Mouse (Mus musculus): Measurements from ENCODE around the gene Fhl3. TPM values are rescaled to one million over a fixed set of nuclear protein-coding genes. Genes with fewer than 3 reads are reported as not detected.

Gene Fhl3
- total RNA-seq, 2 experiments from 2014 or later, result 1.5 to 1.8 TPM

- intact Hi-C loops (cut with DNase I), result no loop called here
Measured at GRCm38 (mm10) chr4:124746577-124746976, 46.1 kb downstream of the Fhl3 start.

GRCm38 (mm10) chr4:124747851-124748250 is 47.4 kb downstream of the Fhl3 start:
- no peak for DNase-seq (ENCODE audit: low spot score in 2 of 2)
- intact Hi-C loops (cut with DNase I), result no loop called here

More at GRCm38 (mm10) chr4:124746577-124746976, 46.1 kb downstream of the Fhl3 start:
- no peak for DNase-seq (ENCODE audit: low spot score in 2 of 2)

GRCm38 (mm10) chr4:124751300-124752250 is 51.1 kb downstream of the Fhl3 start:
- peak; percentile 97 to 99 for DNase-seq (ENCODE audit: low spot score in 2 of 2)
- intact Hi-C loops (cut with DNase I), result no loop called here

- intact Hi-C loops (cut with DNase I), result no loop called here
- no peak for DNase-seq (ENCODE audit: low spot score in 2 of 2)
Measured at GRCm38 (mm10) chr4:124752281-124753199, 52.0 kb downstream of the Fhl3 start.

DNA sequence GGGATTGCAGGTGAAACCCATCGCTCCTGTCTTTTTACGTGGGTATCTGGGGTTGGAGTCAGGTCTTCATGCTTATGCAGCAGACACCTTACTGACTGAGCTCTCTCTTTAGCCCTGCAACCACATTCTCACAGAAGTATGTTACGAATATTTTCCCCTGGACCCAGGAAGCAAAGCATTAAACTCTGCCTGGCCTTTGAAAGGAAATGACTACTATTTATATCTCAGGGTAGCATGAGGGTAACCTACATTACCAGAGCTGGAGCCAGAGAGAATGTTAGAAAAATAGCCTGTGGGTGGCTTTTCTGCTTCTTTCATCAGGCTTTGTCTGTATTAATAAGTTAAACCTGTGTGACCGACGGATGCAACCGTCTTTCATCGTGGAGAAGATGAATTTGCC is 55.0 kb downstream of the Fhl3 start:
- intact Hi-C loops (cut with DNase I), result no loop called here
- DNase-seq (ENCODE audit: low spot score in 2 of 2), result no peak

Small RNAs within 50 kb of the gene (microRNA-seq; reads per million reads assigned to microRNA genes)
- gene Gm24721, result 0 reads per million in 2 experiments
- gene Mir697, result 0 reads per million in 2 experiments
- 1.0 to 2.2 reads per million in 2 experiments for gene Mir698

Other genes with a start within 250 kb of the Fhl3 start
- gene 3100002H09Rik, start 89.9 kb upstream of the Fhl3 start, total RNA-seq (2021), result 1 to 10 TPM in 1 of 2 experiments, under 1 TPM in 1; 0.44 to 1.1 TPM
- 10 to 100 TPM; 18.2 to 18.3 TPM for gene Pou3f1, start 43.9 kb upstream of the Fhl3 start, total RNA-seq (2021)
- gene Utp11, start 7.1 kb upstream of the Fhl3 start, total RNA-seq (2021), result 10 to 100 TPM; 13.8 to 17.9 TPM
- gene Sf3a3, start 14.1 kb downstream of the Fhl3 start, total RNA-seq (2021), result 10 to 100 TPM; 31.6 to 33.7 TPM
- gene Inpp5b, start 41.1 kb downstream of the Fhl3 start, total RNA-seq (2021), result 10 to 100 TPM; 35.3 to 36.4 TPM
- 10 to 100 TPM; 25.2 to 29.7 TPM for gene Mtf1, start 101.4 kb downstream of the Fhl3 start, total RNA-seq (2021)
- gene Yrdc, start 150.0 kb downstream of the Fhl3 start, total RNA-seq (2021), result 10 to 100 TPM; 30.6 to 34.9 TPM
- 10 to 100 TPM; 73.5 to 74.0 TPM for gene 1110065P20Rik, start 150.5 kb downstream of the Fhl3 start, total RNA-seq (2021)
- 10 to 100 TPM; 49.2 to 51.7 TPM for gene Maneal, start 161.5 kb downstream of the Fhl3 start, total RNA-seq (2021)
- gene Epha10, start 180.2 kb downstream of the Fhl3 start, total RNA-seq (2021), result 10 to 100 TPM; 46.6 to 49.7 TPM
- gene 9930104L06Rik, start 236.3 kb downstream of the Fhl3 start, total RNA-seq (2021), result 10 to 100 TPM; 17.9 TPM
- 1 to 10 TPM; 1.2 to 1.6 TPM for gene Cdca8, start 238.6 kb downstream of the Fhl3 start, total RNA-seq (2021)

Data from left cerebral cortex, postnatal 25 days (tissue).